8 mouse cellular contexts compared by ENCODE assay signal in the genomic region with DNA sequence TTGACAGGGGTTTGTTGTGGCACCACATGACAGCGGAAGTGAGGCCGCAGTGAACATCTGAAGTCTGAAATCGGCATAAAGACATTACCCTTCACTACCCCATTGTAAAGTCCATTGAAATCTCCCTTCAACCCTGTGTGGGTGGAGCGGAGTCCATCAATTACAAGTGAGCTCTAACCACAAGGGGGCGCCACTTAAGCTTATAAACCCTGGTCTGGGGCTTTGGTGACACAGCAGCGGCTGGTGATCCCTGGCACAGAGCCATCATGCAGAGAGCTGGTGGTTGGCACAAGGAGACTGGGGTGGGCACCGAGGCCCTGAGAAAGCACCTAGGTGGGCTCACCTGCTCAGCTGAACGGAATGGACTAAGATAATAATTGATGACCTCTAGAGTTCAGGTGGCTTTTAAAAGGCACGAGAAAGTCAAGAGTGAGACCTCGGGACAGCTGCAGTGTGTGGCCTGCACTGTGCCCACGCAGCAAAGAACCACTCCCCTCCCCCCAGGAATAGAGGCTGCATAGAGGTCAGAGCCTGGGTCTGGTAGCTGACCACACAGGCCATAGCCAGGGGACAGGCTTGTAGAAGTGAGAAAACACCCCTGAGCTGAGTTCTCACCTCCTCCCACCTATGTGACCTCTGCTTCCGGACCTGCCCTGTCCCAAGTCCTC. TPM values are rescaled to one million over a fixed set of nuclear protein-coding genes. Genes with fewer than 3 reads are reported as not detected.
DNase-seq lines count a peak whose midpoint lies in the region; ATAC-seq lines count a peak whose summit lies in the region.

No protein-coding gene starts in this region.

- ATAC-seq in megakaryocyte, adult 5-6 weeks (ENCODE audit: poor library complexity, severe bottlenecking), result peak; percentile 67

- DNase-seq in WW6 (ENCODE audit: low read depth, low spot score), result peak; percentile 38
- DNase-seq in cerebellum, adult 11-12 months, result peak; percentile 82
- DNase-seq in frontal cortex, postnatal 14 days (ENCODE audit: low spot score in 2 of 2), result peak; percentile 46 to 63
- peak; percentile 44 for DNase-seq in hindlimb bud, embryonic 11.5 days (ENCODE audit: extremely low spot score, low read depth, low spot score)
- DNase-seq in left cerebral cortex, adult 11 months (ENCODE audit: low spot score), result peak; percentile 53
- DNase-seq in skeletal muscle tissue, adult 2 months (ENCODE audit: low read depth, low spot score), result peak; percentile 54
- DNase-seq in urinary bladder, postnatal 4 days (ENCODE audit: low spot score in 2 of 2), result peak; percentile 64 to 86

RNA-seq across cellular contexts. Expression of a gene that starts 38.3 kb away (rescaled TPM):
- total RNA-seq in megakaryocyte, adult 5-6 weeks (2015), result 0.38 and 0.39 TPM in 2 replicates
- 0.28 and 0.33 TPM in 2 replicates for total RNA-seq in megakaryocyte, adult 5-6 weeks (2017)

Comparison
In these comparisons a context has a peak if more than half of its experiments do, and no peak if none do; other contexts are left out.
1. Peak in every context shown above with its lines: DNase-seq and ATAC-seq.